Mouse (Mus musculus) cerebellum, adult 2 months (tissue): ENCODE results near the gene Bmx. TPM values are rescaled to one million over a fixed set of nuclear protein-coding genes. Genes with fewer than 3 reads are reported as not detected.

Source experiments
- DNase-seq, 2 experiments: peaks; one replicate each; pipeline ENCODE4 v3.0.0; 2021
- H3K27ac ChIP-seq: fragments of 200-500 bp; 2 replicates; pipeline ENCODE4 v1.5.1; 2012; ENCODE audit warnings: low read length, control low read depth, inconsistent platforms; ENCODE audit not compliant: insufficient read depth
- H3K27me3 ChIP-seq: fragments of 200-500 bp; 2 replicates; pipeline ENCODE4 v1.6.1; 2012; ENCODE audit warnings: inconsistent platforms, mild to moderate bottlenecking, low read length, moderate library complexity; ENCODE audit not compliant: control insufficient read depth, insufficient read depth
- H3K4me1 ChIP-seq: fragments of 200-500 bp; 2 replicates; pipeline ENCODE4 v1.6.1; 2011; ENCODE audit warnings: low read length; ENCODE audit not compliant: control insufficient read depth, insufficient read depth
- H3K4me3 ChIP-seq: fragments of 200-500 bp; replicated peaks from 2 replicates; pipeline ENCODE3; 2011; ENCODE audit warnings: mild to moderate bottlenecking, low read depth, low read length, control low read depth; ENCODE audit not compliant: insufficient read depth
- CTCF ChIP-seq: fragments of 200-500 bp; IDR thresholded peaks from 2 replicates; pipeline ENCODE4 v1.5.1; 2011; ENCODE audit warnings: low read depth, mild to moderate bottlenecking, control low read depth, low read length, moderate library complexity, borderline replicate concordance; ENCODE audit not compliant: insufficient read depth
- POLR2A ChIP-seq: fragments of 200-500 bp; IDR thresholded peaks from 2 replicates; pipeline ENCODE4 v1.6.1; 2011; ENCODE audit warnings: low read length, control low read depth, borderline replicate concordance; ENCODE audit not compliant: insufficient read depth
- WGBS: fragments of 180-500 bp; shearing (Covaris S2); methylation state at CpG from one replicate; pipeline ENCODE4 v1.1.7; 2018; 5-methylcytosine and 5-hydroxymethylcytosine counted together
- polyA plus RNA-seq: library from polyadenylated mRNA; depleted of rRNA; stranded (reverse); fragments of >200 nt; gene quantifications from 2 replicates; pipeline ENCODE4 v1.2.3, GENCODE M21; 2012; rRNA removed

Bmx gene
- polyA plus RNA-seq: 1.0 and 1.1 TPM in 2 replicates

- no peak within 1 kb of the TSS for H3K4me3 ChIP-seq
- H3K27ac ChIP-seq: no peak within 1 kb of the TSS
- no peak for TF ChIP-seq CTCF
- TF ChIP-seq POLR2A: no peak
- H3K4me1 ChIP-seq: no peaks in the 10 kb centered on the region
- no peak for DNase-seq
- H3K27me3 ChIP-seq: no peaks in the 10 kb centered on the region
- 76% methylated on average over 8 of the region's 8 CpGs for WGBS
Measured at GRCm38 (mm10) chrX:164258057-164258456, at the start of gene Bmx. Gene Bmx, minus strand, starts transcription at chrX:164258193.

GRCm38 (mm10) chrX:164306250-164306649 lies 48.3 kb upstream of the Bmx start:
- WGBS: 11% methylated on average over 2 of the region's 2 CpGs
- H3K27ac ChIP-seq: no peak overlapping the region
- no peak overlapping the region for H3K4me3 ChIP-seq
- DNase-seq: no peak
- no peaks in the 10 kb centered on the region for H3K27me3 ChIP-seq
- TF ChIP-seq CTCF: no peak
- no peak for TF ChIP-seq POLR2A
- no peaks in the 10 kb centered on the region for H3K4me1 ChIP-seq

- no peaks in the 10 kb centered on the region for H3K4me1 ChIP-seq
- H3K4me3 ChIP-seq: no peak overlapping the region
- H3K27ac ChIP-seq: no peak overlapping the region
- DNase-seq: no peak
- TF ChIP-seq CTCF: no peak
- TF ChIP-seq POLR2A: no peak
- H3K27me3 ChIP-seq: no peaks in the 10 kb centered on the region
- WGBS: 44% methylated on average over 5 of the region's 5 CpGs
Measured at GRCm38 (mm10) chrX:164291147-164291546, 33.2 kb upstream of the Bmx start.

GRCm38 (mm10) chrX:164287077-164287476 lies 29.1 kb upstream of the Bmx start:
- Histone ChIP-seq H3K27ac (no peak overlapping the region), H3K27me3 (no peaks in the 10 kb centered on the region), H3K4me3 (no peak overlapping the region), H3K4me1 (no peaks in the 10 kb centered on the region)
- TF ChIP-seq POLR2A (no peak), CTCF (no peak)
- no peak for DNase-seq
- WGBS: 50% methylated on average over 3 of the region's 3 CpGs

- H3K27me3 ChIP-seq: no peaks in the 10 kb centered on the region
- H3K27ac ChIP-seq: no peak overlapping the region
- H3K4me1 ChIP-seq: no peaks in the 10 kb centered on the region
- H3K4me3 ChIP-seq: no peak overlapping the region
- 49% methylated on average over 4 of the region's 4 CpGs for WGBS
- DNase-seq: no peak
- no peak for TF ChIP-seq CTCF
- no peak for TF ChIP-seq POLR2A
Measured at GRCm38 (mm10) chrX:164283808-164284207, 25.8 kb upstream of the Bmx start.

GRCm38 (mm10) chrX:164280918-164281647 lies 23.1 kb upstream of the Bmx start:
- no peak overlapping the region for H3K4me3 ChIP-seq
- H3K27ac ChIP-seq: no peak overlapping the region
- H3K4me1 ChIP-seq: no peaks in the 10 kb centered on the region
- DNase-seq: no peak
- TF ChIP-seq CTCF: no peak
- TF ChIP-seq POLR2A: no peak
- H3K27me3 ChIP-seq: no peaks in the 10 kb centered on the region
- 80% methylated on average over 7 of the region's 7 CpGs for WGBS

- no peaks in the 10 kb centered on the region for H3K27me3 ChIP-seq
- no peaks in the 10 kb centered on the region for H3K4me1 ChIP-seq
- no peak overlapping the region for H3K27ac ChIP-seq
- no peak for DNase-seq
- WGBS: 61% methylated on average over 3 of the region's 3 CpGs
- TF ChIP-seq POLR2A (no peak), CTCF (no peak)
- H3K4me3 ChIP-seq: no peak overlapping the region
Measured at GRCm38 (mm10) chrX:164275536-164275935, 17.5 kb upstream of the Bmx start.

- no peaks in the 10 kb centered on the region for H3K27me3 ChIP-seq
- H3K4me1 ChIP-seq: no peaks in the 10 kb centered on the region
- H3K4me3 ChIP-seq: no peak overlapping the region
- H3K27ac ChIP-seq: no peak overlapping the region
- TF ChIP-seq POLR2A (no peak), CTCF (no peak)
- WGBS: 93% methylated on average over 3 of the region's 3 CpGs
- no peak for DNase-seq
Measured at GRCm38 (mm10) chrX:164270603-164271002, 12.6 kb upstream of the Bmx start.
